Mouse (Mus musculus): ENCODE measurements around the gene Fbxw4.
"Not testable (repeated sequence)": the region's sequence is repeated elsewhere in the genome, so short reads cannot be mapped to it uniquely, and the experiment has no call there.

The Fbxw4 gene

GRCm38 (mm10) chr19:45580235-45580634 is 79.9 kb downstream of the Fbxw4 start:
- no peak for DNase-seq (ENCODE audit: low spot score)

GRCm38 (mm10) chr19:45579416-45579815 is 80.7 kb downstream of the Fbxw4 start:
- DNase-seq (ENCODE audit: low spot score) = no peak

- no peak for DNase-seq (ENCODE audit: low spot score)
Measured at GRCm38 (mm10) chr19:45578976-45579375, 81.1 kb downstream of the Fbxw4 start.

GRCm38 (mm10) chr19:45577141-45577750 is 82.9 kb downstream of the Fbxw4 start:
- DNase-seq (ENCODE audit: low spot score) = no peak

- DNase-seq (ENCODE audit: low spot score) = no peak
Measured at GRCm38 (mm10) chr19:45575632-45576001, 84.5 kb downstream of the Fbxw4 start.

GRCm38 (mm10) chr19:45574941-45575631 is 85.0 kb downstream of the Fbxw4 start:
- no peak for DNase-seq (ENCODE audit: low spot score)

- DNase-seq (ENCODE audit: low spot score) = no peak
Measured at GRCm38 (mm10) chr19:45574339-45574898, 85.7 kb downstream of the Fbxw4 start.

- DNase-seq (ENCODE audit: low spot score) = peak; percentile 65
Measured at GRCm38 (mm10) chr19:45573861-45574267, 86.2 kb downstream of the Fbxw4 start.

- no peak for DNase-seq (ENCODE audit: low spot score)
Measured at GRCm38 (mm10) chr19:45573033-45573432, 87.1 kb downstream of the Fbxw4 start.

GRCm38 (mm10) chr19:45567367-45567766 is 92.7 kb downstream of the Fbxw4 start:
- no peak for DNase-seq (ENCODE audit: low spot score)

- no peak for DNase-seq (ENCODE audit: low spot score)
Measured at GRCm38 (mm10) chr19:45565925-45566715, 94.0 kb downstream of the Fbxw4 start.

GRCm38 (mm10) chr19:45560153-45560890 is 99.8 kb downstream of the Fbxw4 start, which contains the start of the genes Poll and Gm17018:
TSS of gene Poll (minus strand) at chr19:45560531.
TSS of gene Gm17018 (plus strand) at chr19:45560615.
- no peak for DNase-seq (ENCODE audit: low spot score)

- no peak for DNase-seq (ENCODE audit: low spot score)
Measured at GRCm38 (mm10) chr19:45554136-45554535, 106.0 kb downstream of the Fbxw4 start.

- no peak for DNase-seq (ENCODE audit: low spot score)
Measured at GRCm38 (mm10) chr19:45552187-45552586, 107.9 kb downstream of the Fbxw4 start.

GRCm38 (mm10) chr19:45549948-45550347 is 110.2 kb downstream of the Fbxw4 start:
- no peak for DNase-seq (ENCODE audit: low spot score)

- no peak for DNase-seq (ENCODE audit: low spot score)
Measured at GRCm38 (mm10) chr19:45549128-45549915, 110.8 kb downstream of the Fbxw4 start.

GRCm38 (mm10) chr19:45548196-45548595 is 111.9 kb downstream of the Fbxw4 start:
- not testable (repeated sequence) for DNase-seq (ENCODE audit: low spot score)

- no peak for DNase-seq (ENCODE audit: low spot score)
Measured at GRCm38 (mm10) chr19:45544925-45545321, 115.2 kb downstream of the Fbxw4 start.

GRCm38 (mm10) chr19:45544152-45544924 is 115.8 kb downstream of the Fbxw4 start:
- DNase-seq (ENCODE audit: low spot score) = no peak

GRCm38 (mm10) chr19:45542061-45542460 is 118.1 kb downstream of the Fbxw4 start:
- DNase-seq (ENCODE audit: low spot score) = no peak
